Mouse (Mus musculus) forebrain, embryonic 16.5 days (tissue): ENCODE data around the gene Krt83. TPM values are rescaled to one million over a fixed set of nuclear protein-coding genes. Genes with fewer than 3 reads are reported as not detected.

Experiments
- ATAC-seq: fragments of 200-750 bp; cut with Nextera tagmentation; 2 replicates; pipeline ENCODE4 v1.8.0; 2017; ENCODE audit warnings: mild to moderate bottlenecking, moderate library complexity
- H3K27ac ChIP-seq: fragments of 300-500 bp; sonication (generic); 2 replicates; pipeline ENCODE4 v1.5.1; 2014; ENCODE audit warnings: low read length, control low read depth
- H3K27me3 ChIP-seq: fragments of 300-500 bp; sonication (generic); replicated peaks from 2 replicates; pipeline ENCODE4 v1.6.1; 2014; ENCODE audit warnings: low read length; ENCODE audit not compliant: control insufficient read depth, insufficient read depth
- H3K36me3 ChIP-seq: fragments of 300-500 bp; sonication (generic); 2 replicates; pipeline ENCODE4 v1.6.1; 2014; ENCODE audit not compliant: control insufficient read depth, insufficient read depth
- H3K4me1 ChIP-seq: fragments of 300-500 bp; sonication (generic); replicated peaks from 2 replicates; pipeline ENCODE4 v1.6.1; 2014; ENCODE audit warnings: low read length; ENCODE audit not compliant: control insufficient read depth, insufficient read depth
- H3K4me2 ChIP-seq: fragments of 300-500 bp; sonication (generic); 2 replicates; pipeline ENCODE4 v1.6.1; 2014; ENCODE audit warnings: mild to moderate bottlenecking, low read length, control low read depth
- H3K4me3 ChIP-seq: fragments of 300-500 bp; sonication (generic); replicated peaks from 2 replicates; pipeline ENCODE4 v1.5.1; 2014; ENCODE audit warnings: mild to moderate bottlenecking, low read length, control low read depth
- H3K9ac ChIP-seq: fragments of 300-500 bp; sonication (generic); replicated peaks from 2 replicates; pipeline ENCODE4 v1.6.1; 2014; ENCODE audit warnings: low read depth, low read length, control low read depth
- H3K9me3 ChIP-seq: fragments of 300-500 bp; sonication (generic); 2 replicates; pipeline ENCODE4 v1.6.1; 2016; ENCODE audit warnings: low read length; ENCODE audit not compliant: control insufficient read depth
- WGBS: fragments of 180-500 bp; shearing (Covaris S2); extraction: QIAGEN DNeasy Blood & Tissue Kit; methylation state at CpG from one replicate; pipeline ENCODE4 v1.1.7; 2014; 5-methylcytosine and 5-hydroxymethylcytosine counted together
- polyA plus RNA-seq: library from polyadenylated mRNA; unstranded; fragments of >200 nt; fragmentation: Nextera tagmentation; extraction: Ambion mirVana; gene quantifications from 2 replicates; pipeline ENCODE4 v1.2.1, GENCODE M21; 2015

Gene Krt83
- polyA plus RNA-seq, 1 experiment from 2014 or later: not detected

DNA sequence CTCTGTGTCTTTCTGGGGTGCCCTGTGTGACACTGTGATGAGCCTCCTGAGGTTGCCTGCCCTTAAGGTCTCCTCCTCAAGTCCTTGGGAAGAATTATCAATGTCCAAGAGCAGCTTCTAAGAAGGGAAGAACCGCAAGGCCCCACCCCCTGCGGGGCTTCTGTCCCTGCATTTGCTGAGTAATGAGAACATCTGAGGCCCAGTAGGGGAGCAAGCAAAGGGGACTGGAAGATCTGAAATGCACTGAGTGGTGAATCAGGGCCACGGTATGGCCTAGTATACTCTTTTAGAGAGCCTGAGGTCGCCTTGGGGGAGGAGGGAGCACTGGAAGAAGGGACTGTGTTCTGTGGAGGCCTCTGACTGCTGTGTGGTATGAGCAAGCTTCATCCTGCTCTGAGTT, 9.3 kb downstream of the Krt83 start:
- Histone ChIP-seq H3K9me3 (no peaks in the 10 kb centered on the region), H3K4me2 (no peak overlapping the region), H3K27ac (no peak overlapping the region), H3K9ac (no peak overlapping the region), H3K27me3 (no peaks in the 10 kb centered on the region), H3K4me1 (peaks cover 12% of the 10 kb centered on the region), H3K4me3 (no peak overlapping the region), H3K36me3 (no peaks in the 10 kb centered on the region)
- ATAC-seq: no peak
- WGBS: 50% methylated on average over 4 of the region's 4 CpGs

DNA sequence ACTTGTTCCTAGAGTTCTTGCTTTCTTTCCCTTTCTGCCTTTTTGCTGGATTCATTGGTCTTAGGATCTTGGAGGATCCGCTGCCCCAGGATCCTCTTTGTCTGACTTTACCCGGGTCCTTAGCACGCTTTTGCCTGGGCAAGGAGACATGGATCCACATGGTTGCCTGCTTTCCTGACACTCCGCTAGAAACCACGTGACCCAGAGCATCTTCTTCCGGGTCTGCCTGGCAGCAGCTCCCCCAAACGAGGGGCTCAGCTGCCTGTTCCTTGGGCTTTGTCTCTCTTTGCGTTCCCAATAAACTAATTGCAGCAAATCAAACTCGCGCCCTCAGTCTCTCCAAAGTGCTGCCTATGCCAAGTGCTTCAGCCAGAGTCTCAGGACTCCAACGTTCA, 11.6 kb downstream of the Krt83 start:
- peak; percentile 77 for ATAC-seq
- 21% methylated on average over 11 of the region's 11 CpGs for WGBS
- H3K4me3 ChIP-seq: peak overlapping the region; percentile 31
- no peaks in the 10 kb centered on the region for H3K27me3 ChIP-seq
- 0 out of 2 replicates have a peak overlapping the region, but pooled peaks have one; percentile 5 for H3K27ac ChIP-seq
- H3K9ac ChIP-seq: peak overlapping the region; percentile 43
- no peaks in the 10 kb centered on the region for H3K36me3 ChIP-seq
- H3K4me1 ChIP-seq: peaks cover 12% of the 10 kb centered on the region
- H3K4me2 ChIP-seq: peak overlapping the region; percentile 75
- H3K9me3 ChIP-seq: no peaks in the 10 kb centered on the region

DNA sequence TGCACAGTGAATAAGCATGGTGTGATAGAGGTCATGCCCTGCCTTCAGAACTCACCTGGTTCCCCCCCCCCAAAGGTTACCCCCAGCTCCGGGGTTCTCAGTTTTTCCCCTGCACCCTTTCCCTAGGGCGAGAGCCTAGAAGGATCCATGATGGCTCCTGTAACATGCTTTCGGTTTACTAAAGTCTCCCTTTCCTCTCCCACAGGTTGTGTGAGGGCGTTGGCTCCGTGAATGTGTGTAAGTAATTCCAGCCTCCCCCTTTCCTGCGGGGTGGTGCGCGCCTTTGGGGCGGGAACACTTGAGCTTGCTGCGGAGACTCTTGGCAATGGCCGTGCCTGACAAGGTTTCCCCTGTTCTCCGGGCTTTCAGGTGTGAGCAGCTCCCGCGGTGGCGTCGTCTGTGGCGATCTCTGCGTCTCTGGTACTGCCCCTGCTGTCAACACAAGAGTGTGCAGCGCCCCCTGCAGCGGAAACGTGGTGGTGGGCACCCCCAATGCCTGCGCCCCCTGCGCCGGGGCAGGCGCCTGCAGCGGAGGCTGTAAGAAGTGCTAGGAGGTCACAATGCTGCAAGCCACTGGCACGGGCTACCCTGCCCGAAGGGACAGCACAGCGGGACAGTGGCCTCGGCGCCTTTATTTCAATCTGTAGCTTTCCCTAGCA, 12.2 kb downstream of the Krt83 start:
- Histone ChIP-seq H3K4me2 (peak overlapping the region; percentile 75), H3K27ac (no peak overlapping the region), H3K9ac (peak overlapping the region; percentile 43), H3K27me3 (no peaks in the 10 kb centered on the region), H3K9me3 (no peaks in the 10 kb centered on the region), H3K4me1 (peaks cover 12% of the 10 kb centered on the region), H3K4me3 (peak overlapping the region; percentile 31), H3K36me3 (no peaks in the 10 kb centered on the region)
- peak; percentile 59 for ATAC-seq
- WGBS: 8% methylated on average over 31 of the region's 31 CpGs

DNA sequence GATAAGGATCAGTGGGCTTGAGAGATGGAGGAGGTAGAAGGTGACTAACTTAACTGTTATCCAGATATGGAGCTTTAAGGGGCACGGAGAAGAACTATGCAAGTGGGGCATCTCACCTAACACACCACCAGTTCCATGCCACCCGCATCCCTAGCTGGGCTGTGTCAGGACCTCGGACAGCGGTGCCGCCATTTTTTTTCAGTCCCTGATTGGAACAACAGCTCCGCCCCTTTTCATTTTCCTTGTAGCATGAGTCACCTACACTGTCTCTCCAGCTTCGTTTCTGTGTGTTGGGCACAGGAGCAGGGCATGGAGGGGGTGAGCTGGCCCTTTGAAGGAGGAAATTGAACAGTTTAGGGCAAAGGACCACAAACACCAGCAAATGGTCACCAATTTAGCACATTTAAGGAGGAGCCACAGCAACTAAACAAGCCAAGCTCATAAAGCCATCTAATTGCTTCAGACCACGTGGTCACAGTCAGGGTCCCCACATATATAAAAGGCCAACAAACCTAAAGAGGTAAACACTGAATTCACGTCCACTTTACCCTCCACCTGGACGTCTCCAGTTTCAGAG, 18.3 kb downstream of the Krt83 start, which contains the start of gene Krt86:
Gene Krt86 (plus strand): TSS at position 527 of the 577 bp plus-strand sequence.
- H3K27ac ChIP-seq: no peak within 1 kb of the TSS
- WGBS: 34% methylated on average over 10 of the region's 10 CpGs
- no peak within 1 kb of the TSS for H3K4me2 ChIP-seq
- H3K36me3 ChIP-seq: no peaks in the 10 kb centered on the region
- H3K4me3 ChIP-seq: no peak within 1 kb of the TSS
- no peak for ATAC-seq
- H3K9me3 ChIP-seq: no peaks in the 10 kb centered on the region
- no peak within 1 kb of the TSS for H3K9ac ChIP-seq
- H3K4me1 ChIP-seq: no peaks in the 10 kb centered on the region
- no peaks in the 10 kb centered on the region for H3K27me3 ChIP-seq

DNA sequence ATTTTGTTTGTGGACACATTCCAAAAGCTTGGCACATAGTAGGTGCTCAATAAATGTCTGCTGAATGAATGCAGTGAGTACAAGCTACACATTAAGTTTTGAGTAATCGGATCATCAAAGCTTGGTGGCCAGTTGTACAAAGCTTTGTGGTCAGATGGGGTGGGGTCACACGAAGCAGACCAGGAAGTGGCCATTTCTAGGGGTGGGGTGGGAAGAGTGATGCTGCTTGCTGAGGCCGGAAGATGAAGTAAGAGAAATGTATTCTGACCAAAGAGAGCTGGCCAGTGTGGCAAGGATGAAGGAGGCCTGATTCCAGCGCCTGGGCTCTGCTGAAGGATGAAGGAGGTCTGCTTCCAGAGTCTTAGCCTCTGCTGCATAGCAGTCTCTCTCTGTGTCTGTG, 22.2 kb downstream of the Krt83 start:
- Histone ChIP-seq H3K4me1 (no peaks in the 10 kb centered on the region), H3K36me3 (no peaks in the 10 kb centered on the region), H3K4me3 (no peak overlapping the region), H3K4me2 (no peak overlapping the region), H3K9me3 (no peaks in the 10 kb centered on the region), H3K9ac (no peak overlapping the region), H3K27ac (no peak overlapping the region), H3K27me3 (no peaks in the 10 kb centered on the region)
- WGBS: 89% methylated on average over 4 of the region's 4 CpGs
- no peak for ATAC-seq

DNA sequence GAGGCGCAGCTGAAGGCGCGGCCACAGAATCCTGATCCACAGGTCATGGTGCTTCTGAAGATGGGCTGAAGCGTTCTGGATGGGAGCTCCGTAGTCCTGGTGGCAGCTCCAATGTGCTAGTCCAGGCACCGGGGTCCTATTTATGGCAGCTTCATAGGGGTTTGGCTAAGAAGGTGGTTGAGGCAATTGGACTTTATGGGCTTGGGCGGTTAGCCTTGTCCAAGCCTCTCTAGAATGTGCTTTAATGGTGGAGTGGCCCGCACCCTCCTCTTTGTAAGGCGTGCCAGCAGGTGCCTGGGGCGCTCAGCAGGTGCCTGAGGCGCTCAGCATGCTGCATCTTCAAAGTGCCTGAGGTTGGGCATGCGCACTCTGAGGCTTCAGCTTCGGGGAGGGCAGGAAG, 27.7 kb downstream of the Krt83 start, which contains the start of gene Krt81:
Gene Krt81 (minus strand): TSS at position 101 of the 400 bp plus-strand sequence.
- Histone ChIP-seq H3K4me3 (no peak within 1 kb of the TSS), H3K4me2 (no peak within 1 kb of the TSS), H3K9ac (no peak within 1 kb of the TSS), H3K9me3 (no peaks in the 10 kb centered on the region), H3K27me3 (no peaks in the 10 kb centered on the region), H3K27ac (no peak within 1 kb of the TSS), H3K4me1 (no peaks in the 10 kb centered on the region; the same call in 1 of the 2 replicates), H3K36me3 (no peaks in the 10 kb centered on the region)
- ATAC-seq: no peak
- WGBS: 83% methylated on average over 13 of the region's 13 CpGs

DNA sequence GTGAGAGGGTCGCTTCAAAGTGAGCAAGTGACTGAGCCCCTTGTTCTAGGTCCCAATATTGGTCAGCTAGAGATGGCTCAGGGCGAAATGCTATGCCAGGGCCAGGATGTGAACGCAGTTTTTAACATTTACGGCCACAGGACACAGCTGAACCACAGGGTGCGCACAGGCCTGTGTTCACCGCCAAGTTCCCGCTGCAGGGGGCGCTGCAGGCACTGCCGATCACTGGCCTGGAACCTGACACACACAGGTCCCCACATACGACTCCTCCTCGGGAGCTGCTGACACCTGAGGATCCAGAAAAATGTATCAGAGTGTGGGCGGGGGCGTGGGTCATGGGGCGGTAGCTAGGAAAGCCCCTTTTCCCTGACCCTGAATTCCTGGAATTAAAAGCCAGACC, 32.0 kb downstream of the Krt83 start:
- Histone ChIP-seq H3K4me2 (no peak overlapping the region), H3K4me1 (peaks cover 5% of the 10 kb centered on the region; the same call in 1 of the 2 replicates), H3K9me3 (no peaks in the 10 kb centered on the region), H3K9ac (no peak overlapping the region), H3K4me3 (no peak overlapping the region), H3K27me3 (no peaks in the 10 kb centered on the region), H3K27ac (no peak overlapping the region), H3K36me3 (no peaks in the 10 kb centered on the region)
- ATAC-seq: no peak
- 88% methylated on average over 14 of the region's 14 CpGs for WGBS

DNA sequence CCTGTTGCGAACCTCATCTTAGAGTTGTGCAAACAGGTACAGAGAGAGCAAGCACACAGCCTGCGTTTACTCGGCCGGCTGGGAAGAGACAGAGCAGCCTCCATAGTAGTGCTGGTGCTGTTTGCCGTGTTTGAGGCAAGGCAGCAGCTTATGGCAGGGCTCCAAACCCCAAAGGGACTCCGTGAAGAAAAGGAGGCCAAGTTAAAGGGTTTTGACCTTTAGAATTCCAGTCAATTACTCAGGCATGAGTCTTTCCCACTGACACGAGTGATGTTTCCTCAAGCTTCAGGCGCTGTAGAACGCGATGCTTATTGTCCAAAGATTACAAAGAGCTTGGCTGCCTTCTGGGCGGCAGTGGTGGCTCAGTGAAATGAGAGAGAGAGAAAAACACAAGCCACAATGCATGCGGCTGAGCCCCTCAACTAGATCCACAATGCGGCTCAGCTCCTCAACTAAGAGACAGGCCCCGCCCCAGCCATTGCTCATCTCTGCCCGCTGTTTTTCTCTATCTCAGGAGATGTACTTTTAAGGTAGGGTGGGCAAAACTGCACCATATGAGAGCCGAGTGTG, 32.9 kb downstream of the Krt83 start:
- Histone ChIP-seq H3K27ac (no peak overlapping the region), H3K9me3 (no peaks in the 10 kb centered on the region), H3K4me2 (0 out of 2 replicates have a peak overlapping the region, but pooled peaks have one; percentile 17), H3K4me1 (peaks cover 5% of the 10 kb centered on the region; the same call in 1 of the 2 replicates), H3K36me3 (no peaks in the 10 kb centered on the region), H3K4me3 (no peak overlapping the region), H3K9ac (no peak overlapping the region), H3K27me3 (no peaks in the 10 kb centered on the region)
- ATAC-seq: no peak
- 34% methylated on average over 16 of the region's 16 CpGs for WGBS

DNA sequence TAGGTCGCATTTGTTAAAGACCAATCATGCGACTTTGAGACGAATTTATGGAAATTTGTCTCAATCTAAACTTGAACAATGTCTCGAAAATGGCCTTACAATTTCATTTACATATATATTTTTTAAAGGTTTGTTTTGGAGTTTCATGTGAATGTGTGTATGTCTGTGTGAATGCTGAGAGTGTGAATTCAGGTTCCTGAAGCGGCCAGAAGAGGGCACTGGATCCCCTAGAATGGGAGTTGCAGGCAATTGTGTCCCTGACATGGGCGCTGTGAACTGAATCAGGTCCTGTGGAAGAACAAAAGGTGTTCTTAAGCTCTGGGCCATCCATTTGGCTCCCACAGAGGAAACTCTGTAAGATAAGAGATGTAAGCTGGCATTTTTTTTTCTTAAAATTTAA, 35.4 kb downstream of the Krt83 start:
- Histone ChIP-seq H3K4me2 (no peak overlapping the region), H3K27me3 (no peaks in the 10 kb centered on the region), H3K9ac (no peak overlapping the region), H3K4me3 (no peak overlapping the region), H3K4me1 (peaks cover 5% of the 10 kb centered on the region; the same call in 1 of the 2 replicates), H3K36me3 (no peaks in the 10 kb centered on the region), H3K9me3 (no peaks in the 10 kb centered on the region), H3K27ac (no peak overlapping the region)
- 91% methylated on average over 6 of the region's 6 CpGs for WGBS
- no peak for ATAC-seq
